Mouse (Mus musculus) cerebellum, adult 2 months (tissue): ENCODE measurements around the gene Ssx2ip.

Experiments
- CTCF ChIP-seq: fragments of 200-500 bp; IDR thresholded peaks from 2 replicates; pipeline ENCODE4 v1.5.1; 2011; ENCODE audit warnings: low read depth, mild to moderate bottlenecking, control low read depth, low read length, moderate library complexity, borderline replicate concordance; ENCODE audit not compliant: insufficient read depth
- POLR2A ChIP-seq: fragments of 200-500 bp; IDR thresholded peaks from 2 replicates; pipeline ENCODE4 v1.6.1; 2011; ENCODE audit warnings: low read length, control low read depth, borderline replicate concordance; ENCODE audit not compliant: insufficient read depth

- TF ChIP-seq CTCF, result no peak
- no peak for TF ChIP-seq POLR2A
Observed at GRCm38 (mm10) chr3:146440422-146440821, 36.0 kb downstream of the Ssx2ip start.
